Comparison of ENCODE assay signal across 8 mouse cellular contexts in genomic region chr6:119443742-119444645, GRCm38 (mm10). TPM values are rescaled to one million over a fixed set of nuclear protein-coding genes. Genes with fewer than 3 reads are reported as not detected.
DNase-seq lines count a peak whose midpoint lies in the region; ATAC-seq and TF ChIP-seq lines count a peak whose summit lies in the region.

No protein-coding gene starts in this region.

- DNase-seq in 3T3-L1 (ENCODE audit: low read depth, low spot score), result peak; percentile 95
- DNase-seq in adrenal gland, postnatal 14 days, result peak; percentile 91
- peak; percentile 83 for DNase-seq in embryonic facial prominence, embryonic 10.5 days (ENCODE audit: low spot score)
- DNase-seq in heart, adult 18-20 months, result peak; percentile 80 to 89
- DNase-seq in kidney, adult 2 months, result peak; percentile 86
- peak; percentile 47 to 80 for DNase-seq in spleen, adult 18-20 months

- no peak for TF ChIP-seq POLR2A in kidney, adult 2 months (IDR thresholded peaks at IDR 0.05; ENCODE audit: low read depth, low read length)

- 51% methylated on average over 12 of the region's 12 CpGs for WGBS in embryonic facial prominence, embryonic 10.5 days
- whole genome bisulfite sequencing in kidney, adult 2 months, result 30% methylated on average over 12 of the region's 12 CpGs
- WGBS in limb, embryonic 13.5 days, result 53% methylated on average over 12 of the region's 12 CpGs
- 40% methylated on average over 12 of the region's 12 CpGs for WGBS in midbrain, embryonic 15.5 days

- H3K9me3 ChIP-seq in embryonic facial prominence, embryonic 10.5 days, result no peaks in the 10 kb centered on the region
- no peaks in the 10 kb centered on the region for H3K9me3 ChIP-seq in limb, embryonic 13.5 days
- H3K9me3 ChIP-seq in midbrain, embryonic 15.5 days, result no peaks in the 10 kb centered on the region

- no peak overlapping the region for H3K4me3 ChIP-seq in embryonic facial prominence, embryonic 10.5 days
- H3K4me3 ChIP-seq in kidney, adult 2 months (ENCODE audit: insufficient read depth, low read depth, low read length), result no peak overlapping the region
- no peak overlapping the region for H3K4me3 ChIP-seq in limb, embryonic 13.5 days
- H3K4me3 ChIP-seq in midbrain, embryonic 15.5 days, result no peak overlapping the region

- H3K4me2 ChIP-seq in limb, embryonic 13.5 days (replicated peaks), result 0 out of 2 replicates have a peak overlapping the region, but pooled peaks have one; percentile 9
- peak overlapping the region; percentile 32 for H3K4me2 ChIP-seq in midbrain, embryonic 15.5 days

- 0 out of 2 replicates have a peak, but pooled peaks have one; percentile 49 for ATAC-seq in limb, embryonic 13.5 days (ENCODE audit: low FRiP score, low read depth)
- ATAC-seq in midbrain, embryonic 15.5 days (replicated peaks), result peak; percentile 73

- peaks cover 14% of the 10 kb centered on the region for H3K36me3 ChIP-seq in embryonic facial prominence, embryonic 10.5 days (replicated peaks)
- no peaks in the 10 kb centered on the region for H3K36me3 ChIP-seq in kidney, adult 2 months (ENCODE audit: control insufficient read depth, insufficient read depth, low read length)
- H3K36me3 ChIP-seq in limb, embryonic 13.5 days, result no peaks in the 10 kb centered on the region; the same call in 1 of the 2 replicates
- no peaks in the 10 kb centered on the region for H3K36me3 ChIP-seq in midbrain, embryonic 15.5 days (replicated peaks)

- H3K9ac ChIP-seq in limb, embryonic 13.5 days, result no peak overlapping the region
- no peak overlapping the region for H3K9ac ChIP-seq in midbrain, embryonic 15.5 days

- peaks cover 3% of the 10 kb centered on the region; the same call in 1 of the 2 replicates for H3K27me3 ChIP-seq in embryonic facial prominence, embryonic 10.5 days (replicated peaks; ENCODE audit: low read depth, poor library complexity, severe bottlenecking)
- no peaks in the 10 kb centered on the region for H3K27me3 ChIP-seq in kidney, adult 2 months (replicated peaks; ENCODE audit: control insufficient read depth, insufficient read depth, low read length)
- 0 out of 2 replicates have a peak, but pooled peaks cover 3% of the 10 kb centered on the region for H3K27me3 ChIP-seq in limb, embryonic 13.5 days
- no peaks in the 10 kb centered on the region for H3K27me3 ChIP-seq in midbrain, embryonic 15.5 days (replicated peaks)

- no peak overlapping the region for H3K27ac ChIP-seq in embryonic facial prominence, embryonic 10.5 days (replicated peaks)
- peak overlapping the region; percentile 52 for H3K27ac ChIP-seq in kidney, adult 2 months (ENCODE audit: insufficient read depth, low read depth, low read length)
- no peak overlapping the region for H3K27ac ChIP-seq in limb, embryonic 13.5 days
- no peak overlapping the region for H3K27ac ChIP-seq in midbrain, embryonic 15.5 days

- TF ChIP-seq CTCF in kidney, adult 2 months (conservative IDR thresholded peaks at IDR 0.05; ENCODE audit: insufficient read depth, insufficient read length, low read depth, low read length), result peak; percentile 97

- peaks cover 21% of the 10 kb centered on the region for H3K4me1 ChIP-seq in embryonic facial prominence, embryonic 10.5 days
- H3K4me1 ChIP-seq in kidney, adult 2 months (ENCODE audit: control insufficient read depth, insufficient read depth, low read length), result peaks cover 5% of the 10 kb centered on the region; the same call in 1 of the 2 replicates
- H3K4me1 ChIP-seq in limb, embryonic 13.5 days, result peaks cover 21% of the 10 kb centered on the region
- H3K4me1 ChIP-seq in midbrain, embryonic 15.5 days, result peaks cover 14% of the 10 kb centered on the region

RNA-seq across cellular contexts. Expression of gene Adipor2, which starts 26.5 kb away (rescaled TPM):
- total RNA-seq in adrenal gland, postnatal 14 days (2021), result 158 and 194 TPM in 2 replicates
- polyA plus RNA-seq in embryonic facial prominence, embryonic 10.5 days (2016; fragmentation: Nextera tagmentation; extraction: Ambion mirVana), result 30.9 and 32.0 TPM in 2 replicates
- 10 to 100 TPM; 71.4 to 86.5 TPM for total RNA-seq in heart, adult 18-20 months (2021)
- 65.7 and 66.6 TPM in 2 replicates for polyA plus RNA-seq in kidney, adult 2 months (2012; rRNA removed)
- 35.5 and 36.8 TPM in 2 replicates for polyA plus RNA-seq in limb, embryonic 13.5 days (2015; fragmentation: Nextera tagmentation; extraction: Ambion mirVana)
- 39.2 and 39.3 TPM in 2 replicates for polyA plus RNA-seq in midbrain, embryonic 15.5 days (2015; fragmentation: Nextera tagmentation; extraction: Ambion mirVana)

RNA-seq across cellular contexts. Expression of gene Fbxl14, which starts 35.5 kb away (rescaled TPM):
- total RNA-seq in adrenal gland, postnatal 14 days (2021), result 27.4 and 33.5 TPM in 2 replicates
- polyA plus RNA-seq in embryonic facial prominence, embryonic 10.5 days (2016; fragmentation: Nextera tagmentation; extraction: Ambion mirVana), result 3.4 and 3.6 TPM in 2 replicates
- total RNA-seq in heart, adult 18-20 months (2021), result 10 to 100 TPM; 15.0 to 15.6 TPM
- polyA plus RNA-seq in kidney, adult 2 months (2012; rRNA removed), result 38.6 and 47.8 TPM in 2 replicates
- polyA plus RNA-seq in limb, embryonic 13.5 days (2015; fragmentation: Nextera tagmentation; extraction: Ambion mirVana), result 2.9 and 4.1 TPM in 2 replicates
- polyA plus RNA-seq in midbrain, embryonic 15.5 days (2015; fragmentation: Nextera tagmentation; extraction: Ambion mirVana), result 2.4 and 2.5 TPM in 2 replicates
